Mouse (Mus musculus): ENCODE results near the gene Trio.

- TF ChIP-seq CTCF (IDR thresholded peaks at IDR 0.05; ENCODE audit: extremely low read depth, insufficient read length, insufficient replicate concordance, low read depth, low read length) (no peak), POLR2A (IDR thresholded peaks at IDR 0.05; ENCODE audit: low read depth, low read length) (no peak)
These were observed 29.1 kb upstream of the Trio start for GRCm38 (mm10) chr15:28054731-28055130.
